Mouse (Mus musculus): ENCODE data around the gene Nmnat1.

DNA sequence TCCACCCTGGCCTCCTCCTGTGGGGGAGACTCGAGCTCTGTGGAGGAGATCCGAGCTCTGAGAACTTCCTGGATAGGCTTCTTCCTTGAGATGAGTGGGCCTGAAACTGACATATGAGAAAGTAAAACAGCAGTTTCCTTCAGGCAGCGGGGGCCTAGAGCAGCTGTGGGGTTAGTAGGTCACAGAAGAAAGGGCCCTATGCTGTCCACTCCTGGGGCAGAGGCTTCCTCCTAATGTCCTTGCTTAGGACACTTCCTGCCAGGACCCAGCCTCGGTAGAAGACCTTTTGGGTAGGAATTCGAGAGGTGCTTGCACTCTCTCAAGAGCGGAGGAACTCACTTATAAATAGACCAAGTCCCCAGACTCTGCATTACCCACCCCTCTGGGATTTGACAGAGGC is 44.7 kb upstream of the Nmnat1 start:
- TF ChIP-seq CTCF (IDR thresholded peaks at IDR 0.05; ENCODE audit: low read depth, low read length) (no peak), POLR2A (IDR thresholded peaks at IDR 0.05; ENCODE audit: borderline replicate concordance, low read depth, low read length) (no peak)
